Mouse (Mus musculus): Measurements from ENCODE around the gene Spata3.

Spata3 gene

GRCm38 (mm10) chr1:86038191-86038951, 21.8 kb downstream of the Spata3 start:
- peak; percentile 79 for DNase-seq

GRCm38 (mm10) chr1:86040131-86040530, 23.5 kb downstream of the Spata3 start:
- no peak for DNase-seq

- DNase-seq: no peak
These were observed 24.2 kb downstream of the Spata3 start for GRCm38 (mm10) chr1:86040817-86041216.

GRCm38 (mm10) chr1:86045056-86045455, 28.4 kb downstream of the Spata3 start:
- no peak for DNase-seq

- DNase-seq: no peak
These were observed 29.5 kb downstream of the Spata3 start, which contains the start of gene 2810459M11Rik for GRCm38 (mm10) chr1:86045848-86046805. Gene 2810459M11Rik (plus strand): TSS chr1:86045863.

GRCm38 (mm10) chr1:86046833-86047563, 30.4 kb downstream of the Spata3 start:
- DNase-seq: no peak

- DNase-seq: no peak
These were observed 31.6 kb downstream of the Spata3 start for GRCm38 (mm10) chr1:86048231-86048630.

GRCm38 (mm10) chr1:86048744-86049143, 32.1 kb downstream of the Spata3 start:
- no peak for DNase-seq

- peak; percentile 80 for DNase-seq
These were observed 36.7 kb downstream of the Spata3 start for GRCm38 (mm10) chr1:86053198-86053921.

GRCm38 (mm10) chr1:86054943-86055342, 38.3 kb downstream of the Spata3 start:
- no peak for DNase-seq

GRCm38 (mm10) chr1:86056284-86056683, 39.7 kb downstream of the Spata3 start:
- no peak for DNase-seq

- peak; percentile 98 for DNase-seq
These were observed 42.5 kb downstream of the Spata3 start for GRCm38 (mm10) chr1:86058856-86059769.

GRCm38 (mm10) chr1:86062523-86062922, 45.9 kb downstream of the Spata3 start:
- DNase-seq: no peak

GRCm38 (mm10) chr1:86064271-86064991, 47.8 kb downstream of the Spata3 start, which contains the start of gene Psmd1:
Gene Psmd1 (plus strand): TSS chr1:86064387.
- peak; percentile 92 for DNase-seq

- DNase-seq: no peak
These were observed 59.9 kb downstream of the Spata3 start for GRCm38 (mm10) chr1:86076565-86076964.
